Mouse (Mus musculus) CH12.LX (cell line): ENCODE data around the gene Phc2.

Experiments used
- CHD2 ChIP-seq: IDR thresholded peaks from 2 replicates; pipeline ENCODE4 v1.6.1; 2011; ENCODE audit warnings: low read length, improper control_type of control experiment
- CTCF ChIP-seq, 2 experiments: IDR thresholded peaks in 1 of 2; conservative IDR thresholded peaks in 1 of 2; 2 replicates each; pipeline ENCODE4 v1.5.1; 2011 to 2012; ENCODE audit warnings: low read depth in 2 of 2, low read length in 2 of 2, improper control_type of control experiment in 1 of 2, inconsistent platforms in 1 of 2, mild to moderate bottlenecking in 1 of 2, moderate library complexity in 1 of 2
- E2F4 ChIP-seq: IDR thresholded peaks from 2 replicates; pipeline ENCODE4 v1.6.1; 2011; ENCODE audit warnings: low read depth, low read length, improper control_type of control experiment; ENCODE audit not compliant: insufficient replicate concordance
- ELF1 ChIP-seq: IDR thresholded peaks from 2 replicates; pipeline ENCODE4 v1.6.1; 2014; ENCODE audit warnings: low read depth, mild to moderate bottlenecking, inconsistent platforms, low read length, improper control_type of control experiment
- EP300 ChIP-seq: IDR thresholded peaks from 2 replicates; pipeline ENCODE4 v1.6.1; 2011; ENCODE audit warnings: low read length, improper control_type of control experiment
- GABPA ChIP-seq: IDR thresholded peaks from 2 replicates; pipeline ENCODE4 v1.6.1; 2012; ENCODE audit warnings: low read depth, low read length, improper control_type of control experiment, inconsistent platforms; ENCODE audit not compliant: insufficient replicate concordance
- MEF2A ChIP-seq: IDR thresholded peaks from 2 replicates; pipeline ENCODE4 v1.6.1; 2014; ENCODE audit warnings: low read depth, mild to moderate bottlenecking, inconsistent platforms, low read length, improper control_type of control experiment, borderline replicate concordance
- MYC ChIP-seq: IDR thresholded peaks from 2 replicates; pipeline ENCODE4 v1.6.1; 2011; ENCODE audit warnings: low read depth, mild to moderate bottlenecking, improper control_type of control experiment, low read length
- NRF1 ChIP-seq: IDR thresholded peaks from 2 replicates; pipeline ENCODE4 v1.6.1; 2014; ENCODE audit warnings: low read depth, mild to moderate bottlenecking, inconsistent platforms, low read length, improper control_type of control experiment, moderate library complexity
- PAX5 ChIP-seq: IDR thresholded peaks from 2 replicates; pipeline ENCODE4 v1.6.1; 2012; ENCODE audit warnings: low read length, inconsistent platforms, mixed read lengths
- POLR2A ChIP-seq: IDR thresholded peaks from 2 replicates; pipeline ENCODE4 v1.6.1; 2011; ENCODE audit warnings: low read depth, mild to moderate bottlenecking, improper control_type of control experiment, low read length
- USF1 ChIP-seq: IDR thresholded peaks from 2 replicates; pipeline ENCODE4 v1.6.1; 2014; ENCODE audit warnings: low read depth, mild to moderate bottlenecking, inconsistent platforms, low read length, improper control_type of control experiment
- ZC3H11A ChIP-seq: IDR thresholded peaks from 2 replicates; pipeline ENCODE4 v1.6.1; 2012; ENCODE audit warnings: low read depth, mild to moderate bottlenecking, inconsistent platforms, low read length, improper control_type of control experiment
- ZMIZ1 ChIP-seq: IDR thresholded peaks from 2 replicates; pipeline ENCODE4 v1.6.1; 2012; ENCODE audit warnings: low read depth, mild to moderate bottlenecking, inconsistent platforms, low read length, improper control_type of control experiment

DNA sequence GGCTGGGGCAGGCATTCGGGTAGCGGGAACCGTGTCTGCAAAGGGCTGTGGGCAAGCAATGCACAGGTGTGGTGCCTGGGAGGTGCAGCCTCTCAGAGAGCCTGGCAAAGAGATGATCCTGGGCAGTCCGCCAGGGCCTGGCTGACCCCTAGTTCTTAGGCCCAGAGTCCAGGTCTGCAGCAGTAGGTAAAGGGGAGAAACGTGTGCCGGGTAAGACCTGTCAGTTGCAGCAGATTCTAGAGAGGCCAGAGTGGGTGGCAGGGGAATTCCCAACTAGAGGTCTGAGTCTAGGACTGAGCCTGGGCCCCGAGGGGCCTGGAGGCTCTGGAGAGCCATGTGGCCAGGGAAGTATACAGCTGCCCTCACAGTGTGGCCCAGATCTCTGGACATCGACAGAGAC lies 139.7 kb downstream of the Phc2 start:
- TF ChIP-seq CTCF (conservative IDR thresholded peaks at IDR 0.05 in 1 of 2, IDR thresholded peaks at IDR 0.05 in 1 of 2; ENCODE audit: low read depth in 2 of 2, low read length in 2 of 2), result no peak
- TF ChIP-seq PAX5, result no peak
- TF ChIP-seq POLR2A, result no peak; the same call in 1 of the 2 replicates
- peak; percentile 79 for TF ChIP-seq MYC
- no peak for TF ChIP-seq GABPA
- TF ChIP-seq CHD2, result no peak; the same call in 1 of the 2 replicates
- TF ChIP-seq ELF1, result 0 out of 2 replicates have a peak, but pooled peaks have one; percentile 32
- TF ChIP-seq EP300, result peak; percentile 61
- no peak for TF ChIP-seq ZMIZ1
- TF ChIP-seq E2F4, result no peak
- TF ChIP-seq MEF2A, result peak; percentile 50; the same call in 1 of the 2 replicates
- TF ChIP-seq USF1, result no peak
- no peak for TF ChIP-seq NRF1
- no peak for TF ChIP-seq ZC3H11A
